Mouse (Mus musculus) midbrain, embryonic 10.5 days (tissue): ENCODE data around the gene Gabra5. TPM values are rescaled to one million over a fixed set of nuclear protein-coding genes. Genes with fewer than 3 reads are reported as not detected.

Experiments used
- DNase-seq: peaks from one replicate; pipeline ENCODE4 v3.0.0-alpha.2; 2017; ENCODE audit warnings: low spot score
- H3K27ac ChIP-seq: fragments of 300-500 bp; sonication (generic); replicated peaks from 2 replicates; pipeline ENCODE4 v1.5.1; 2016; ENCODE audit warnings: mild to moderate bottlenecking
- H3K27me3 ChIP-seq: fragments of 300-500 bp; sonication (generic); 2 replicates; pipeline ENCODE4 v1.6.1; 2016; ENCODE audit warnings: low read depth, mild to moderate bottlenecking; ENCODE audit not compliant: poor library complexity, severe bottlenecking
- H3K36me3 ChIP-seq: fragments of 300-500 bp; sonication (generic); 2 replicates; pipeline ENCODE4 v1.6.1; 2016; ENCODE audit warnings: mild to moderate bottlenecking, moderate library complexity
- H3K4me1 ChIP-seq: fragments of 300-500 bp; sonication (generic); 2 replicates; pipeline ENCODE4 v1.6.1; 2016
- H3K4me3 ChIP-seq: fragments of 300-500 bp; sonication (generic); 2 replicates; pipeline ENCODE4 v1.5.1; 2016; ENCODE audit warnings: mild to moderate bottlenecking, moderate library complexity
- H3K9me3 ChIP-seq: fragments of 300-500 bp; sonication (generic); replicated peaks from 2 replicates; pipeline ENCODE4 v1.6.1; 2016; ENCODE audit warnings: mild to moderate bottlenecking
- WGBS: fragments of 180-500 bp; shearing (Covaris S2); methylation state at CpG from one replicate; pipeline ENCODE4 v1.1.7; 2016; 5-methylcytosine and 5-hydroxymethylcytosine counted together
- polyA plus RNA-seq: library from polyadenylated mRNA; unstranded; fragments of >200 nt; fragmentation: Nextera tagmentation; extraction: Ambion mirVana; gene quantifications from 2 replicates; pipeline ENCODE4 v1.2.1, GENCODE M21; 2016

Gene Gabra5
- 0.35 and 0.43 TPM in 2 replicates for polyA plus RNA-seq

DNA sequence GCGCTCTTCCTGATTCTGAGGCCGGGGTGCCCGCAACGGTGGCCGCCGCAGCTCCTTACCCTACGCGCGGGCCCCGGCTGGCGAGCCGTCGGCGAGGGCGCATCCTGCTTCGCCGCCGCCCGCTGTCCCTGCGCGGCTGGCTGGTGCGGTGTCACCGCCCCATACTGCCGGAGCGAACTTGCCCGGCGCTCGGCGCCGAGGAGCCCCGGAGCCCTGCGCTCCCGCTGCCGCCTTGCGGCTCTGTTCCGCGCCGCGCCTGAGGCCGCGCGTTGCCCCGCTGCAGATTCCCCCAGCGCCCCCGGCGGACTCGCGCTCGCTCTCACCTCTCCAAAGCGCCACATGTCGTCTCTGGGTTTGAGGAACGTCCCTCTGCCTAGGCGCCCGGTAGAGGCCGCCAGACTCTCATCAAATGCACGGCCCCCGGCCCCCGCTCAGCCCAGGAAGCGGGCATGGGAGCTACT, at the start of gene Gabra5:
Gabra5 (minus strand) TSS at position 379 of the 461 bp plus-strand sequence.
- no peaks in the 10 kb centered on the region for H3K9me3 ChIP-seq
- no peak within 1 kb of the TSS for H3K27ac ChIP-seq
- WGBS, result 1% methylated on average over 59 of the region's 59 CpGs
- peaks cover 55% of the 10 kb centered on the region for H3K27me3 ChIP-seq
- peak within 1 kb of the TSS; percentile 62 for H3K4me3 ChIP-seq
- H3K36me3 ChIP-seq, result no peaks in the 10 kb centered on the region
- peak; percentile 67 for DNase-seq
- peaks cover 17% of the 10 kb centered on the region for H3K4me1 ChIP-seq

DNA sequence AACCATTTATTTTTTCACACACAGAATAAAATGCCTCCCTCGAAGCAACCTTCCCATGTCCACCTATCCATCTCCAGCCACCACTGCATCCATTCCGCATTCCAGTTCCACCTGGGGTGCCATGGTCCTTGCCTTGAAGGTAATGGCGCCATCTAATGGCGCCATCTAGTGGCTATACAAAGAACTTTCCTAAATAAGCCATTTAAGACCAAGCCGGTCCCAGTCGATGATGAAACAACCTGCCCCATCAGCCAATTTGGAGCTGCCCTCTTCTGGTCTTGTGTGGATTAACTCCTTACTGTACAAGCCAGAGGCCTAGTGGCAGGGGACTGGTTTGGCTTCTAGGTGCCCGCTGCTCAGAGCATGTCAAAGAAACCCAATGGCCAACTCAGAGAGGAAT, 28.7 kb upstream of the Gabra5 start:
- Histone ChIP-seq H3K9me3 (no peaks in the 10 kb centered on the region), H3K27me3 (no peaks in the 10 kb centered on the region), H3K4me1 (no peaks in the 10 kb centered on the region), H3K36me3 (no peaks in the 10 kb centered on the region), H3K27ac (no peak overlapping the region), H3K4me3 (no peak overlapping the region)
- DNase-seq, result peak; percentile 17
- 22% methylated on average over 7 of the region's 7 CpGs for WGBS

DNA sequence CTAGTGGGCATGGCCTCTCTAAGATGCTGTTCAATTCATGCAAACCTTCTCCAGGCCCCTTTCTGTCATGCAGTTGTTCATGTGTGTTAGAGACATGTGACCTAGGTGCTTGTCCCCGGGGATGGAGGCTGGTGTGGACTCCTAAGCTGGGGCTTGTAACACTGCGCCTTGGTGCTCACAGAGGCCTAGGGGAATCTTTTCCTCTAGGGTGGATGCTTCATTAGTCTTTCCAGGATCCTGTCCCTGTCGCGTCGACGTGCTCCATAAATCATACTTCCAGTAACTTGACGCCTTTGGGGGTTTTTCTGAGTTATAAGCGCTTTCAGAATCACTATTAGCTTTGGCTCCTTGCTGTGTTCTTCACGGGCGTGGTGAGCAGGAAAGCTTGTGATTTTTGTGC, 22.8 kb upstream of the Gabra5 start:
- H3K27ac ChIP-seq, result no peak overlapping the region
- H3K36me3 ChIP-seq, result no peaks in the 10 kb centered on the region
- no peak for DNase-seq
- H3K27me3 ChIP-seq, result no peaks in the 10 kb centered on the region
- no peaks in the 10 kb centered on the region for H3K9me3 ChIP-seq
- 90% methylated on average over 10 of the region's 10 CpGs for WGBS
- no peaks in the 10 kb centered on the region for H3K4me1 ChIP-seq
- H3K4me3 ChIP-seq, result no peak overlapping the region

DNA sequence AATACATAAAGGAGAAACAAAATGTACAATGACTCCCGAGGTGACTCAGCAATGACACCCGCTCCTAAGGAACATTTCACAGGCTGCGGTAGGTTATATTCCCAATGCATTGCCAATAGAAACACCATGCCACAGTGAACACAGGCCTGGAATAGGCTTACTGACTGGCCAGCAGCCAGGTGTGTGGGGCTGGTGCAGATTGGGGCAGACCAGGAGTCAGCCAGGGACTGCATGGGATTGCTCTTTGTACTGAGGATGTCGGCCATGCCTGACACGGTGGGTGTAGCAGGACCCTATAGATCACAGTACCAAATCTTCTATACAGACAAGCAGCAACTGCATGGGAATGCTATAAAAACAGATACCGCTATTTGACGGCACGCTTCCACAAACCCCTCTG, 20.1 kb upstream of the Gabra5 start:
- H3K4me1 ChIP-seq, result no peaks in the 10 kb centered on the region
- H3K36me3 ChIP-seq, result no peaks in the 10 kb centered on the region
- H3K4me3 ChIP-seq, result no peak overlapping the region
- no peaks in the 10 kb centered on the region for H3K27me3 ChIP-seq
- no peak for DNase-seq
- no peaks in the 10 kb centered on the region for H3K9me3 ChIP-seq
- H3K27ac ChIP-seq, result no peak overlapping the region
- WGBS, result 95% methylated on average over 8 of the region's 8 CpGs

DNA sequence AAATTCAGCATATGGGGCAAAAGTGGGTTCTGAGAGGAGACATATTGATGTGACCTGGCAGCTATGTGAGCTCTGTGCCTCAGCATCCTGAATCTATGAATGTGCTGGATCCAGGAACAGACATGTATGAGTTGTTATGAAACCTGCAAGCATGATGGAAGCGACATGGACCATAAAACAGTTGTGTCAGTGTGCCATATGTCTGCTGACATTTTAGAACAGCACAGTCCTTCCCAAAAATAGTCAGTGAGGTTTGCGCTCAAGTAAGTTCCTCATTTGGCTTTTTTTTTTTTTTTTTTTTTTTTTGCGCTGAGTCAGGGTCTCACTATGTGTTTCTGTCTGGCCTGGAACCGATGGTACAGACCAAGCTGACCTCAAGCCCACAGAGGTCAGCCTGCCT, 19.6 kb upstream of the Gabra5 start:
- Histone ChIP-seq H3K27ac (no peak overlapping the region), H3K4me3 (no peak overlapping the region), H3K27me3 (no peaks in the 10 kb centered on the region), H3K9me3 (no peaks in the 10 kb centered on the region), H3K36me3 (no peaks in the 10 kb centered on the region), H3K4me1 (no peaks in the 10 kb centered on the region)
- no peak for DNase-seq
- 90% methylated on average over 4 of the region's 4 CpGs for WGBS

DNA sequence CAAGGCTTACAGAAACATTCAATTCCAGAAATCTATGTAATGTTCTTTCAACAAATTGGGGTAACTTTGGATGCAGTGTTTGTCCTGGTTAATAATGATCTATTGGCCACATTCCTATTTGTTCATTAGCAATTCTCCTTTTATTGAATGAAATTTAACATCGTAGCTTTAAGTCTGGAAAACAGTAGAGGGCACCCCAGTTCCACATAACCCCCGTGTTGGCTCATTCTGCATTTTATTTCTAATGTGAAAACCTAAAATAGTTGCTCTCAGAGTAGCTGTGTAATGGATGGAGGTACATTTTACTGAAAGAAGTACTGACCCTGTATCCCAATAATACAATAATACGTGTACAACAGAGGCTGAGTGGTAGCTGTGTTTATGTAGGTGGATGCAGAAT, 3.1 kb upstream of the Gabra5 start:
- Histone ChIP-seq H3K9me3 (no peaks in the 10 kb centered on the region), H3K27ac (no peak overlapping the region), H3K27me3 (peaks cover 38% of the 10 kb centered on the region), H3K36me3 (no peaks in the 10 kb centered on the region), H3K4me1 (peaks cover 17% of the 10 kb centered on the region), H3K4me3 (no peak overlapping the region)
- DNase-seq, result no peak
- 44% methylated on average over 3 of the region's 3 CpGs for WGBS

DNA sequence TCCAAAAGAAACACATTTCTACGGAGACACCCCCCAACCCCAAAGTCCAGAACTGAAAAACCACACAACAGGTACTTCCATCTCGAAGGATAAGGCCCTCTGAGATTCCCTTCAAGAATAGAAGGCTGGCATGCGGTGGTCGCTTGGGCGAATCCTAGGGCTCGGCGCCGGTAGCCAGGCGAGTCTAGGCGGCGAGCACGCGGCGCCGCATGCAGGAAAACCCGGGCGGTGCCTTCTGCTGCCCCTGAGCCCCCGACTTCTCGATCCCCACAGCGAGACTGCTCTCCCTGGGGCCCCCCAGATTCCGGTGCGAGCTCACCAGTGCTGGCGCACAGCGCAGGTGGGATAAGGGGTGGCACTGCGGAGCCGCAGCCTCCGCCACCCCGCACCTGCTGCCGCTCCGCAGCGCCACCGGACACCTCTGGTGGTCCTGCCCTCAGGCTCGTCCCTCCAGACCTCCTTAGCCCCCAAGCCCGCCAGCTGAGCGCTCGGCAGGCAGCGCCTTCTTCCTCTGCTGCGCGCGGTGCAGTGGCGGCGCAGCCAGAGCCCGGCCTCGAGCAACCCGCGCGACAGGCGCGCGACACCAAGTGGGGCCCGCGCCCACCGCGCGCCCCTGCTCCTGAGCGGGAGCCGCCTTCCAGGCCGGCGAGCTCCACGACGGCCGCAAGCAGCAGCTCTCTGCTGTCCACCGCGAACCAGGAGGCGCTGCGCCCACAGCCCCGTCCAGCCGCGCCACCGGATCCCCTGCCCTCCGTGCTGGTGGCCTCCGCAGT, 813 bp downstream of the Gabra5 start:
- peaks cover 17% of the 10 kb centered on the region for H3K4me1 ChIP-seq
- H3K36me3 ChIP-seq, result no peaks in the 10 kb centered on the region
- H3K27me3 ChIP-seq, result peaks cover 55% of the 10 kb centered on the region
- H3K9me3 ChIP-seq, result no peaks in the 10 kb centered on the region
- no peak overlapping the region for H3K27ac ChIP-seq
- peak; percentile 51 for DNase-seq
- peak overlapping the region; percentile 62 for H3K4me3 ChIP-seq
- WGBS, result 1% methylated on average over 72 of the region's 72 CpGs

DNA sequence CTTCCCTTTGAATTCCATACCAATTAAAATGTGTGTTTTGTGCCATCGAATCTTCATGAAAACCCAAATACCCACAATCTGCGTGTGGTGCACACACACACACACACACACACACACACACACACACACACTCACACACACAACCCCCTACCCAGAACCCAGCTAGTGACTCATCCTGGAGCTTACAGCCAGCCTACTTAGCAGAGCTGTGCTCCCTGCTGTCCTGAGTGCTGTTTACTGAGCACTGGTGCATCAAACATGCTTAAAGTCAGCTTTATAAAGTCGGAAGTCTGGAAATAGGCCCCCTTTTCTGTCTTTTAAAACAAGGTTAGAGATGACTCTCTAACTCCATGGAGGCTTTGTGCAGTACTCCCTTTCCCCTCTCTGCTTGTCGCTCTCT, 7.0 kb downstream of the Gabra5 start:
- no peaks in the 10 kb centered on the region for H3K4me1 ChIP-seq
- WGBS, result 53% methylated on average over 4 of the region's 4 CpGs

DNA sequence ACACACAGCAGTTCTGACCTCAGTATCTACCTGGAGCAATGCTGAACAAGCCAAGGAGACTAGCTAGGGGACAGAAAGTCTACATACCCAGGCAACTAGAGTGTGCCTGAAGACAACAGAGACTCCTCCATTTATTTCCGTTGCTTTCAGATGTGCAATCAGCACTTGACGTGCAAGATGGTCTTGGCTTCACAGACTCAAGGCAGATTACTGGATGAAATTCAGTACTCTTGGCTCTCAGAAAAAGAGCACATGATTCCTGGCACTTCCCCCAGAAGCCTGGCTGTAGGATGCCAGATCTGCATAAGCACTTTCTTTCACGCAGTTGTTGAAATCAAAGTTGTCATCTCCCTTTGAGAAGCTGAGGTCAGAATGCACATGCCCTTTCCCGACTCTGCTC, 18.1 kb downstream of the Gabra5 start:
- 84% methylated on average over 4 of the region's 4 CpGs for WGBS
- DNase-seq, result no peak

More for the DNA sequence above, 7.0 kb downstream of the Gabra5 start:
- H3K27ac ChIP-seq, result no peak overlapping the region
- H3K27me3 ChIP-seq, result peaks cover 16% of the 10 kb centered on the region
- no peak for DNase-seq
- H3K9me3 ChIP-seq, result no peaks in the 10 kb centered on the region
- no peak overlapping the region for H3K4me3 ChIP-seq
- no peaks in the 10 kb centered on the region for H3K36me3 ChIP-seq

DNA sequence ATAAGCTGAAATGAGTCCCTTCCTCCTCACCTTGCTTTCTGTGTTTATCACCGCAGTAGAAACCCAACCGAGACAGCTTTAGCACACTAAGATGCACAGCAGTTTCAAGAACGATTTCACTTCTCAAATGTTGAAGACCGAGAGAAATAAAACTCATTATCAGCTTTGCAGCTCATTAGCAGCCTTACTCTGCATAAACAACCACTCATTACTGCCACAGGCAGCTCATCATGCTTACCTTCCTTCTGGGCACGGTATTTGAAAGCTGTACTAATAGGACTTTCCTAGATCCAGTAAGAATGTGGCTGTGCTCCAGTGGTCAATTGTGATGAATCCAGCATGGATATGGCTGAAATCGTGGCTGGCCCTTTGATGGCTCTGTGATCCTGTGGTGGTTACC, 23.0 kb downstream of the Gabra5 start:
- 90% methylated on average over 6 of the region's 6 CpGs for WGBS
- H3K27ac ChIP-seq, result no peak overlapping the region

More for the DNA sequence above, 18.1 kb downstream of the Gabra5 start:
- no peak overlapping the region for H3K4me3 ChIP-seq
- H3K4me1 ChIP-seq, result no peaks in the 10 kb centered on the region
- H3K36me3 ChIP-seq, result no peaks in the 10 kb centered on the region
- H3K27ac ChIP-seq, result no peak overlapping the region
- no peaks in the 10 kb centered on the region for H3K27me3 ChIP-seq
- no peaks in the 10 kb centered on the region for H3K9me3 ChIP-seq

DNA sequence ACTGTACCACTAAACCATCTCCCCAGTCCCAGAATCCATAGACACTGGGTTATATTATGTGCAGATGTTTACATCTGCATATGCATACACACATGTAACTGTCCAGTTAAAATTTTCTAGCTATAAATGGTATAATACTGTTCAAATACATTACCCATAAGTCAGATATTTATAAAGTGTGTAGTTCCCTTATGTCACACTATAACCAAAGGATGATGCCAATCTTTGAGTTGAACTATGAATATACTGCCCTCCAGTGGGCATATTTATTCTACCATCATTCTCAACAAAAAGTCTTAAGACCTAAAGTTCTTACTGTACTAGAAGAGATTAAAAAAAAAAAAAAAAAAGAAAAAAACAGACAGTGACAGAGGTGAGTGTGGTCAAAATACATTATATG, 27.0 kb downstream of the Gabra5 start:
- Histone ChIP-seq H3K4me3 (no peak overlapping the region), H3K27me3 (no peaks in the 10 kb centered on the region), H3K4me1 (no peaks in the 10 kb centered on the region), H3K27ac (no peak overlapping the region), H3K36me3 (no peaks in the 10 kb centered on the region), H3K9me3 (no peaks in the 10 kb centered on the region)
- no peak for DNase-seq

More for the DNA sequence above, 23.0 kb downstream of the Gabra5 start:
- no peak overlapping the region for H3K4me3 ChIP-seq
- H3K9me3 ChIP-seq, result no peaks in the 10 kb centered on the region
- H3K4me1 ChIP-seq, result no peaks in the 10 kb centered on the region
- H3K27me3 ChIP-seq, result no peaks in the 10 kb centered on the region
- DNase-seq, result no peak
- no peaks in the 10 kb centered on the region for H3K36me3 ChIP-seq

DNA sequence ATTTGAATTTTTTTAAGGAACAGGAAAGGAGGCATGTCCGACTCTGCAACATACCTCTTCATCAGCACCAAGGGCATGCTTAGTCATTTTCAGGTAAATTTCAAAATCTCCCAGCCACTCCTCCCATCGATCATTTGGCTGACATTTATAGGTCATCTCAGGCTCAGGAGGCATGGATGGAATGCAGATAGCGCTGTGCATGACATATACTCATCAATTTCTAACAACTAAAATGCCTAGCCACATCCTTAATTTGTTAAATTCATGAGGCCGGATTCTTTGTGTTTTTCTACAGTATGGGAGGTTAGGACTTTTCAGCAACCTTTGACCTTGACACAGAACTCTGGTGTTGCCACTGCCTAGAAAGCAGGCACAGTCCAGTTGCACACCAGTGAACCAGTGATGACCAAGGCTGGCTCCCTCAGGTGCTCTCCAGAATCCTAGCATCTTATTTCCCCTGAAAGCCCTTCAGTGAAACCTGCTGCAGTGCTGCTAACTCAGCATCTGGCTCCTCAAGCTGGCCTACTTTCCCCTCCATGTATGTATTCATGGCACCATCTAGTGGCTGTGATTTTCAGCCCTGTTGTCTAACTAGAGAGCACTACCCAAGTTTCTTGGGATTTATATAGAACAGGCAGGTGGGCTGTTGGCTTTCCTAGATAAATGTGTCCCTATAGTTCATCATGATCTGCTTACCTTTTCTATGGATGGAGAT, 35.9 kb downstream of the Gabra5 start:
- Histone ChIP-seq H3K36me3 (no peaks in the 10 kb centered on the region), H3K9me3 (no peaks in the 10 kb centered on the region), H3K27ac (no peak overlapping the region), H3K4me1 (no peaks in the 10 kb centered on the region), H3K4me3 (no peak overlapping the region), H3K27me3 (no peaks in the 10 kb centered on the region)
- 88% methylated on average over 4 of the region's 4 CpGs for WGBS
- peak; percentile 20 for DNase-seq

DNA sequence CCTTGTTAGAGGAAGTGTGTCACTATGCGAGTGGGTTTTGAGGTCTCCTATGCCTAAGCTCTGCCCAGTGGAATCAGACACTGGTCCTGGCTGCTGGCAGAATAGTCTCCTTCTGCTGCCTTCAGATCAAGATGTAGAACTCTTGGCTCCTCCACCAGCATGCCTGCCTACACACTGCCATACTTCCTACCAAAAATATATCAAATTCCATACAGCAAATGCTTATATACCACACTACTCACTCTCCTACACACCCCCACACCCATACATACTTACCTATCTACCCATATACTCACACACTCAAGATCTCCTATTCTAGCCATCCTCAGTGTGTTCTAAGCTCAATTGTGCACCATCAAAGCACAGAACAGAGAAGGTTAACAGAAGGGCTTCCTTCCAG, 38.5 kb downstream of the Gabra5 start:
- Histone ChIP-seq H3K4me1 (no peaks in the 10 kb centered on the region), H3K4me3 (no peak overlapping the region), H3K27me3 (no peaks in the 10 kb centered on the region), H3K36me3 (no peaks in the 10 kb centered on the region), H3K9me3 (no peaks in the 10 kb centered on the region), H3K27ac (no peak overlapping the region)
- DNase-seq, result no peak
- WGBS, result 100% methylated on average over 1 of the region's 1 CpGs
